Mouse (Mus musculus): ENCODE results near the gene Adam8. TPM values are rescaled to one million over a fixed set of nuclear protein-coding genes. Genes with fewer than 3 reads are reported as not detected.

The Adam8 gene
- total RNA-seq, 4 experiments from 2014 or later, result 3.0 to 7.2 (median 4.5) TPM

DNA sequence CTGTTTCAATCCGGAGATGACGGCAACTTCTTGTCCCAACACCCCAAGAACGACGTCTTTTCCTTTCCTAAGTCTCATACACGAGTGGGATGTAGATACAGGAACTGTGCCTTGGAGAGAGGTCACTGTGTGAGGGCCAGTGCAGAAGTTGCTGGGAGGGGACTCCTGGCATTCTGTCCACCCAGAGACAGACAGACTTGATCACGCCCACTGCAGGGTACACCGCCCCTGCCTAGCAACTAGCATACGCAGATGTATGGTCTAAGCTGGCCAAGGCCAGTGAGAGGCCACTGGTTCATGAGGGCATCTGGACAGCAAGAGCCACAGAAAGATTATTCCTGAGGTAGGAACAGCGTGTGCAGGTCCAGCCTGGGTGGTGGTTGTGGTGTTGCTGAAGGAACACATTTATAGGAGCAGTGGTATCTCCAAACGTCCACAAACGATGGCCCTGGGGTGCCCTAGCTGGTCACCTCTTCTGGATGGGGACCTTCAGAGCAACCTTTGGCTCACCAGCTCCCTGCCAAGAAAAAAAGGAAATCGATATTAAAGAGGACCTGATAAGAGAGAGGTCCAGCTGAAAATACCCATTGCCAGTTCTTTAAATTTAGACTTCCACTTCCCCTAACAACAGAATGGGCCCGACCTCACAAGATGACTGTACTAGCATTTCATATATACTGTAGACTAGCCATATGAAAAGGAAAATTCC is 13.2 kb downstream of the Adam8 start:
- no peak for DNase-seq (ENCODE audit: low spot score in 2 of 2)

DNA sequence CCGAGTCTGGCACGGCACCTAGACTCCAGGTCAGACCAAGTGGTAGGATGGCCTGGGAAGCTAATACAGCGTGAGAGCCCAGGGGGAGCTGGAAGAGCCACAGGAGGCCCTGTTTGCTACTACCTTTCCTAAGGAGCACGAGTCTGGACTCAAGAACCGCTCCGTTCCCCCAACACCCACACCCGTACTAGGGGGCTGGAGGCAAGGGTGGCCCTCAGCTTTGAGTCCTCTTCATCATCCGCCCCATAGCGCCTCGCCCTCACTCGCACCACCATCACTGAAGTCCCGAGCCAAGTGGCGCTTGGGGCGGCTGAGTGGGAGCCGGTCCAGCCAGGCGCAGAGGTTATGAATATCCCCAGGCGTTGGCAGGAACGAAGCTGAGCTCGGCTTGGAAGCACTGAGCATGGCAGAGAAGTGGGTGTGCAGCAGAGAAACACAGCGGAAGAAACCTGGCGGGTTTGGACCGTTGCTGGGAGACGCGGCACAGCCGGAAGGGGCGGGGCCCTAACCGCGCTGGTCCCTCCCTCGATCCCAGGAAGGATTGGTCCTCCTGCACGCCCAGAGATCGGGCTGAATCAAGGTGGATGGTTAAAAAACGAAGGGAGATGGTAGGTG is 14.0 kb downstream of the Adam8 start, which contains the start of gene 6430531B16Rik:
TSS of gene 6430531B16Rik (minus strand) at position 478 of the 615 bp plus-strand sequence.
- peak; percentile 88 to 90 for DNase-seq (ENCODE audit: low spot score in 2 of 2)

DNA sequence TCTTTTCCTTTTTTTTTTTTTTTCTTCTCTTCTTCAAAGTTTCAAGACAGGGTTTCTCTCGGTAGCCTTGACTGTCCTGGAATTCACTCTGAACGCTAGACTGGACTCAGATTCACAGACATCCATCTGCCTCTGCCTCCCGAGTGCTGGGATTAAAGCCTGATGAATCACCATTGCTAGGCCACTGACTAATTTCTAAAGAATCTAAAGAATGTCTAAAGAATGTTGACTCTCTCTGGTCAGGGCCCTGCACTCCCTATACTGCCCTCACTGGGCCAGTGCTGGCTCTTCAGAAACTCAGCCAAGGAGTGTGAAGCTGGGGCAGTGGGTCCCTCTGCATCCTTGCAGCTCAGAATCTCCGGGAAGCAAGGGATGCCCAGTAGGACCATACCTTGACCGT is 16.9 kb downstream of the Adam8 start:
- no peak for DNase-seq (ENCODE audit: low spot score in 2 of 2)

DNA sequence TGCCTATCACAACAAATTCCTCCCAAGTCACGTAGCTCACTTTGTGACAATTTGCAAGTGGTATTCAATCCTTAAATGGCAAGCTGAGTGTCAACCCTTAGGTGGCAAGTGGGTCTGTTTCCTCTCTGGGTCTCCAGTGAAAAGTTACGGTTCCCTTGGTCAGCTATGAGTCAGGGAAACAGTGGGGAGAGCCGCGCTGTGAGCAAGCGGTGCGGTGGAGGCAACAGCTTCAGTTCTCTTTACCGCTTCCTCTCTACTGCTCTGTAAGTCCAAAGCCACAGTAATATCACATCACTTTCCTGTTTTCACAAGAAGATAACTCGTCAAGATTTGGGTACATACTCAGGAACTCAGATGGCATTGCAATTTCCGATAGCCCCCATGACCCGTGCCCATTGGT is 18.1 kb downstream of the Adam8 start:
- DNase-seq (ENCODE audit: low spot score in 2 of 2), result no peak

DNA sequence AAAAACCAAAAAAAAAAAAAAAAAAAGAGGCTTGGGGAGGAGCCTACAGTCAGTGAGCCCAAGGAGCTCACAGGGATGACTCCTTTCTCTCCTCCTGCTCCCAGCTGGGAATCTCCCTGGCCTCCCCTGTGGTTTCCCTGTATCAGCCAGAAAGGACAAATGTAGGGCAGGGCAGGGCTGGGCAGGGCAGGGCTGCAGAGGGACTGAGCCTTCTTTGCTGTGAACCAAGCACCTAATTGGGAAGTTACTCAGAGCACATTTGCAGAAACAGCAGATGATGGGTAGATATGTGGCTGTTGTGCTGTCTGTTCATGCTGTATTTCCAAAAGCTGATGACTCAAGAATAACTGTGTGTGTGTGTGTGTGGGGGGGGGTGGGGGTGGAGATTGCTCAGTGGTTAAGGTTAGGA is 19.4 kb downstream of the Adam8 start:
- DNase-seq (ENCODE audit: low spot score in 2 of 2), result no peak

DNA sequence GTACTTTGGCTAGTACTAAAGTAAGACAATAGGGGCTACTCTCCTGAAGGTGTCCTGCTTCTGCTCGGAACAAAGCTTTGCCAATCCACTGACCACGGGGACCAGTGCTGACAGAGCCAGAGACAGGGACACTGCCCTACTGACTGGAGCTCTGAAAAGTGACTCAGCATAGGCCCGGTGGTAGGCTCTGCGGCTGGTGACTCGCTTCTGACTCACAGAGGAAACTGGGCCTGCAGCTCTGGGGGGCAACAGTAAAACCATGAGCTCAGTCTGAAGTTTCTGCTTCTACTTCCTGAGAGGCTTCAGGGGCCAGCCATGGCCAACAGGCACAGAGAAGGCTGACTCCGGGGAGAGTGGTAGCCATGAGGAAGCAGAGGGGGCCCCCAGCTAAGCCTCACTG is 20.9 kb downstream of the Adam8 start:
- DNase-seq (ENCODE audit: low spot score in 2 of 2), result no peak

DNA sequence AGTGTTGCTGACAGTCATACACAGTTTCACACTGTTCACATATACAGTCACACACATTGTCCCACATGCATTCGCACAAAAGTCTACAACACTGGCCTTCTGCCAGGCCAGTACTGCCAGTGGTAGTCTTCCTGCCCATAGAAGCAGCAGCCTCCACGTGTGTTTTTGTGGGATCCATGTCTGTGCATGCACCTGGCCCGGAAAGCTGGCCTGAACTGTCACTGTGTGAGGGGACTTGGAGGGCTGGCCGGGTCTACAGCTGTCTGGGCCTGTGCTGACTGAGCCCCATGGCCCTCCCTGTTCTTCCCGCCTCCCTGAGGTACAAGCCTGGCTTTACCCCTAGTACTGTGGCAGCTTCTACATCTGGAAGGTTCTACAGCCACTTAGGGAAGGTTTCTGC is 21.4 kb downstream of the Adam8 start:
- DNase-seq (ENCODE audit: low spot score in 2 of 2), result no peak

DNA sequence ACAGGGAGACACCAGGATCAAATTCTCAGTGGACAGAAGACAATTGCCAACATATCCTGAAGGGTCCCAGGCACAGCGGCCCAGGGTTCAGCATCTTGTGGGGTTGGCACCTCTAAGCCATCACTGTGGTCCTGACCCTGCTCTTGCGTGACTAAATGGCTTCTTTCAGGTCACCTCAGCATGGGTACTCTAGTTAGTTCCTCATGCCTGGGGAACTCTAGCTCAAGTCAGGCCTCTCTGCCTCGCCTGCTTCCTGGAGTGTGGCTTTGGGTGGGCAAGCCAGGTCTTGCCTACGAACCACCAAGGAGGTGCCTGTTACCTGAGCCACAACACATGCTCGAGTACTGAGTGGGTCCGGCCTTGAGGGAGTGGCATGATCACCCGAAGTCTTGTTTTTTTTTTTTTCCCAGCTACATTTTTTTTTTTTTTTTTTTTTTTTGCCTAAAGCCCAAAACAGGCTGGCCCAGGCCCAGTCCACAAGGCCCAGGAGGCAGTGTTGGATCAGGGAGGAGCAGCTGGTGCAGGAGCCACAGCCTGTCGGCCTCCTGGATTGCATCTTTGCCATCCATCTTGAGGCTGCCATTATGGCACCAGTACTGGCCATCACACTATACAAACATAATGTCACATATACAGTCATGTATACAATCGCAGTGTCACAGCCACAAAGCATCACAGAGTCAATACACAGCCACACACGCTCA is 22.0 kb downstream of the Adam8 start:
- no peak for DNase-seq (ENCODE audit: low spot score in 2 of 2)

DNA sequence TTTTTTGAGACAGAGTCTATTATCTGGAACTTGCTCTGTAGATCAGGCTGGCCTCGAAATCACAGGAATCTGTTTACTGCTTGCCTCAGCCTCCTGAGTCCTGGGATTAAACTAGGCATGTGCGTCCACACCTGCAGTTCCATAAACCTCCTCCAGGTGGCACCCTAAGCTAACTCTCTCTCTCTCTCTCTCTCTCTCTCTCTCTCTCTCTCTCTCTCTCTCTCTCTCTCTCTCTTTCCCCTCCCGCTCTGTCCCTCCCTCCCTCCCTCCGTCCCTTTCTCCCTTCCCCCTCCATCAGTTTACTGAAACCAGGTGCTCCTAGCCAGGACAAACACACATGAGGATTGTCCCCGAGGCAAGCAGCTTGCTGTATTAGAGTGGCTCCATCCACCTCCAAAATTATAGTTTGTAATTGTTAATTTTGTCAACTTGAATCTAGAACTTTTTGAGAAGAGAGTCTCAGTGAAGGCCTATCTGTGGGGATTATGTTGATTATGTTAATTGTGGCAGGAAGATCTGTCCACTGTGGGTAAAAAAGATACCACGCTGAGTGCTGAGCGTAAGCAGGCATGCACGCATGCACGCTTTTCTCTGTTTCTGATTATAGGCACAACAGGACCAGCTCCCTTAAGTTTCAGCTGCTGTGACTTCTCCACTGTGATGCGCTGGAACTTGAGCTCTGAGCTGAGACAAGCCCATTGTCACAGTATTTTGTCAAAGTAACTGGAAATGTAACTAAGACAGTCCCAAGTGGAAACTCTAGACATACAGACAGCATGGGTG is 22.8 kb downstream of the Adam8 start:
- peak; percentile 78 to 91 for DNase-seq (ENCODE audit: low spot score in 2 of 2)

DNA sequence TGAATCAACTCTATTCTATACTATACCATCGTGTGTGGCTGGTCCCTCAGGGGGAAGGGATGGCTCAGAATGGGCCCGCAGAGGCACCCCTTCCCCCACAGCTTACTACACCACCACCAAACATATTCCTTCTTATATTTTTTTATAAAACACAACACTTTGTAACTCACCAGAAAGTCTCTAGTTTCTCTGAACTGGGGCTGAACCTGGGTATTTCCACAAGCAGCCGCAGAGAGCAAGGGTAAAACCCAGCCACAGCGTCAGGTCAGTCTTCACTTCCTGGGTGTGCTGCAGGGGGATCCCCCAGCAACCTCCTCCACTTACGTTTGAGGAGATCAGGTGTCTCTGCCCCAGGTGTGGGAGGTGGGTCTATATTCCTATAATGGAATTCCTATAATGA is 23.9 kb downstream of the Adam8 start:
- DNase-seq (ENCODE audit: low spot score in 2 of 2), result no peak

DNA sequence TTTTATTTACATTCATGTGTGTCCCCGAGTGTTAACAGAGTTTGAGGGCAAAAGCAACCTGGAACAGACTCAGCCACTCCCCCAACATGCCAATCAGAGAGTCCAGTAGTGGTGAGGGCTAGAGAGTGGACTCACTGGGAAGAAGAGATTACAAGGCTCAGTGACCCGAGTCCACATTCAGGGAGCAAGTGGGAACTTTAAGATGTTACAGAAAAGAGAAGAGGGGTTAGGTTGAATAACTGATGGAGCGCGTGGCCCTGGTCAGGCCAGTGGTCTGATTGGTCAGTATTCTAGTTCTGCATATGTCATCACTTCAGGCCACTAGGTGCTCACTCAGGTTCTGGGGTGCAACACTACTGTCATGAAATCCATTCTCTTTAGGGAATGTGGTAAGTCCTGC is 25.2 kb downstream of the Adam8 start:
- no peak for DNase-seq (ENCODE audit: low spot score in 2 of 2)

DNA sequence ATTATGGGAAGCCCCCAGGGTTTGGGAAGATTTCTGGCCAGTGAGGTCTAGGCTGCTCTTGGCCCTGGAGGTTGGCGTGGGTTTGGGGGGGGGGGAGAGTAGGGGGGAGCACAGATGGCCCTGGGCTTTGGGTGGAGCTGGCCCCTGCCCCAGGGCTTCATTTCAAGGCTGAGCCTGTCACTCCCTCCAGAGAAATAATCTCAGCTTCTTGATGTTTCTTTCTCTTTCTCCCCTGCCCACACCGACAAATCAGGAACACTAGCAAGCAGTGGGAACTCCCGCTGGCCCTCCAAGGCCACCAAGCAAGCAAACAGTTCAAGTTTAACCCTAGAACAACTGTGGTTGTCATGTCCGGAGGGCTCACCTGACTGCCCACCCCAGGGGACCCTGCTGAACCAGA is 28.5 kb downstream of the Adam8 start:
- DNase-seq (ENCODE audit: low spot score in 2 of 2), result no peak

DNA sequence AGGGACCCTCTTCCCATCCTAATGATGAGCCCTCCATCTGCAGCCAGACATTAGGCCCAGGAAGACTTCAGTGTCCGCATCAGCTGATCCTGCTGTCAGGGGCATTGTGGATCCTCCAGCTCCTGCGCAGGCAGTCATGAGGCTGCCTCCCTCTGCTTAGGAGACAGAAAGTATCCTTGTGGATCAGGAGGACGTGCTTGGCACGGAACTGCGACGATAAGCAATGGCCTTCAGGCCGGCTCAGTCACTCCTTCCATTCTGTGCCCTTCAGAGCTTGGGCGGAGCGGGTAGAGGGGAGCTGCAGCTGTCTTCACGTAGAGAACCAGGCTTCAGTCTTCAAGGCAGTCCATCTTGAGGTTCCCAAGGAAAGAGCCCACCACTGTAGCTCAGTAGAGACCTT is 31.2 kb downstream of the Adam8 start:
- no peak for DNase-seq (ENCODE audit: low spot score in 2 of 2)

DNA sequence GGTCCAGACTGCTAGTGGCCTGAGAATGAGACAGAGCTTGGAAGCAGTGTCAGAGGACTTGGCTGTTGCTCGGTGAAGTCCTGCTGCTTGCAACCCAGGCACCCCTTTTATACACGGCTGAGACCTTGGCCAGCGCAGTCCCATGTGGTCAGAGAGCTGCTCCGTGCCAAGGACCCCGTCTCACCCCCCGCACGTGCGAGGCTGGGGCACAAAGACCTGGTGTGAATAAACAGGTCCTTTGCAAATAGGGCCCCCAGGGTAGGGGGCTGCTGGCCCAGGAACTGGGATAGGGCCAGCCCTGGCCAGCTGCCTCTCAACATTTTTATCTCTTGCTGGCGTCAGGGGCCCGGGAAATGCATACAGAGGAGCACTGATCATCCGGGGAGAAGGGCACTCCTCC is 34.4 kb downstream of the Adam8 start:
- no peak for DNase-seq (ENCODE audit: low spot score in 2 of 2)

DNA sequence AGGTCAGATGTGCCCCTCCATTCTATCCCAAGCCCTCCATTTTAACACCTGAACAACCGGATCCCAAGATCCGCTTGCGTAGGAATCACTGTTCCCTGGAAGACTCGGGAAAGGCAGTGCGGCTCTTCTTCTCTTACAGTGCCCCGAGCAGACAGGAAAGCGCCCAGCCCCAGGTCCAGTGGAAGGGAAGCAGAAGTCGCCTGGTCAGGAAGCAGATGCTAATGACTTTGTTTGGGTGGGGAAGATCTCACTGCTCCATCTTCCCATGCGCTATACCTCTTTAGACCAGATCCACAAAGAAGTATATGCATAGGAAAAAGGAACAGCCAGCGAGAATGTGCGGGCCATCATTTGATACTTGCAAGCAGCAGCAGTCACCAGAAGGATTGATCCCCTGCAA is 34.9 kb downstream of the Adam8 start:
- no peak for DNase-seq (ENCODE audit: low spot score in 2 of 2)

DNA sequence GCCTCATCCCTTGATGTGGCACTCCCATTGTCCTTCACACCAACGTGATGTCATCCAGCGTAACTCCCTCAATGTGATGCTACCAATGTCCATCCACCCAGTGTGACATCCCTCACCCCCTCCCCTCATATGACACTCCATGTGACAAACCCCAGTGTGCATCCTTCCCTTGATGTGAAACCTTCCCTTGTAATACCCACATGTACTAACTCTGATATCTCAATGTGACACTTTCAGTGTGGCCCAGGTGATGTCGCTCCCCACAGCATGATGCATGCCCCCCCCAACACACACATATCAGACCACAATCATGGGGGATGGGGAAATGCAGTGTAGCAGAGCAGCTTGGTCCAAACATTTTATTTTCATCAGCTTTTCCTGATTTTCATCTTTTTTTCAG is 35.7 kb downstream of the Adam8 start:
- no peak for DNase-seq (ENCODE audit: low spot score in 2 of 2)

DNA sequence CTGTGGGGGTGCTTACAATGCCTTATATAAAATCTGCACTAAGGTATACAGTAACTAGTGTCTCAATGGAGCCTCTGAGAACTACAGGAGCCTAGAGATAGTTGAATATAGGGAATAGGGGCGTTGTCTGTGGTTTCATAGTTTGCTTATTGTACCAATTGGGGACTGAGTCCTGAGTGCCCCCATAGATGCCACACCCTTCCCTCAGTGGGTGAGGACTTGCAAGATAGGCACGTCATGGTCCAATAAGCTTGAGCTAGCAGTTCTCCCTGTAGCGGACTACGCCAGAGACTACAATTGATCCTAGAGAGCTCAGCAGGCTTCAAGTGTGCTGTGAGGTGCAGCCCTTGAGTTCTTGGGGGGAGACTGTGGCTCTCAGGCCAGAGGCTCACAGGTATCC is 36.9 kb downstream of the Adam8 start:
- DNase-seq (ENCODE audit: low spot score in 2 of 2), result no peak

DNA sequence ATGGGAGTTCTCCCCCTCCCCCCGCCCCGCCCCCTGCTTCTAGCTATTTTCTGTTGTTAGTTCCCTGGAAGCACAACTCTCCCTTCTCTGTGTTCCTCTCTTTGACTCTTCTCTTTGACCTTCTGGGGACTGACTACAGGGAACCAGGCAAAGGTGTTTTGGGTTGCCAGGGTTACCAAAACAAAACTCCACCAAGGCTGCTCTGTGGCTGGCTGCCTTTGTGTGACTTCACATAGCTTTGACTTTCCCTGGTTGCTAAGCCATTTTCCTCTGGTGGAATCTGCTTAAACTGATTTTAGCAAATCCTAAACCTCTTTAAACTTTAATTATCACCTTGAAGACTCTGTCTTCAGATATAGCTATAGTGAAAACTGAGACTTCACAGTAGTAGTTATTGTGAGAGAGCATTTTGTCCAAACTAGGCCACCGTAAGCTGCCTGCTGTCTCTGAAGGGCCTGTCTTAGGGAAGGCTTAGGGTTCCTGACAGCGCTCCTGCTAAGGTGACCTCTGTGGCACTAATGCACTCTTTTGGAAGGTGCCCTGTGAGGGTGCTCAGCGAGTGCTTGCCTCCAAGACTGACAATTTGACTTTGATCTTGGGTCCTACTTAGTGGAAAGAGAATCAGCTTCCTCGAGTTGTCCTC is 40.2 kb downstream of the Adam8 start:
- DNase-seq (ENCODE audit: low spot score in 2 of 2), result no peak

DNA sequence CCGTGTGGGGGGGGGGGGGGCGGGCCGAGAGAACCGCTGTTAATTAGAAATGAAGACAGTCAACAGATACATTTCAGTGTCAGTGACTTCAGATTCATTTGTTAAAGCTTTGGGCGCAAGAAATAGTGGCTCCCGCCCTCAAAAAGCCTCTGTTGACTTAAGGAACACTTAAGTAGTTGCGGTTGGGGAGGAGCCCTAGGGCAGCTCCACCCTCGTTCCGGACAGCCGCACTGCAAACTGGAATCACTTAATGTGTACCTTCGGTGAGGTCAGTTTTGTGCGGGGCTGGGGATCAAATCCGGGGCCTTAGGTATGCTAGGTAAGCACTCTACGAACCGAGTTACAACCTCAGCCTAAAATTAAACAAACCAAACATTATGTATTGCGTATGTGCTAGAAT is 41.3 kb downstream of the Adam8 start:
- no peak for DNase-seq (ENCODE audit: low spot score in 2 of 2)

DNA sequence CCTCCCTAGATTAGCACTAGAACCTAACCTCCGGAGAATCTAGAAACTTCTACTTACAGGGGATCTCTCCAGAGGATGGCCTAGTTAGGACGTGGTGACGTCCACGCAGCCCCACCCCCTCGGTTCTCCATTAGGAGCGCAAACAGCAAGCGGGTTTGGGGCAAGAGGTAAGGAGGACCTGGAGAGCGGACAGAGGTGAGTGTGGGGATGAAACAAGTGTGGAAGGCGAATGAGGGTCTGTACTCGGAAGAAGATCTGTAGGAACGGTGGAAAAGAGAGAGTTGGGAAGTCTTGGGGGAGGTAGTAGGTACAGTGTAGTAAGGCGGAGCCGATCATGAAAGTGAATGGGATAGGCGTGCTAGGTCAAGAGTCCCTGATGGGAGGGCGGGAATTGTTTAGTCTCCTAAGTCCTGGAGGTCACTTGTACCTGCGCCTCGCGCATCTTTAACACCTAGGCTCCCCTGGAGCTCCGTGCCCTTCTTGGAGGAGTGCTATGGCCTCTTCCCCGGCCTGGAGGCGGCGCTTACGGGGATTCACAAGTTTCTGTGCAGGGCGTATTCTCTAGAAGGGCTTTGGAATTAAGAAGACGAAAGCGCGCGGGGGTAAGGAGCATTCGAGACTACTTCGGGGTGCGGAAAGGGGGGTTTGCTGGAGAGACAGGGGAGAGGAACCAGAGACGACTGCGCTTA is 41.9 kb downstream of the Adam8 start:
- no peak for DNase-seq (ENCODE audit: low spot score in 2 of 2)

DNA sequence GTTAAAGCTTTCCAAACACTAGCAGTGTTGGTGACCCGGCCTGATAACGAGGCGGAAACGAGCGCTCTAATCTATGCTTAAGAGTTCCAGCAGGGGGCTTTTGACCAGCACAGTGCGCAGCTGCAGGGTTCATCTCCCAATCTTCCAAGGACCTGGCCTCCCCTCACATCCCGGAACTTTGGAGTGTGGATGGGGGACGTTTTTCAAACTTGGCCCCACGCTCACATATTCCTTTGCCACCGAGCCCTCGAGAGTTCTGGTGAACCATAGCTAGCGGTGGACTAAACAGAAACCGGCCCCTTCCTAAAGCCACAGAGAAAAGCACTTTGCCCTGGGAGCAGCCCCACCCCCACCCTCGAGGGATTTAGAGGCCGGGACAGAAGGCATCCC is 42.5 kb downstream of the Adam8 start:
- no peak for DNase-seq (ENCODE audit: low spot score in 2 of 2)

Measured in layer of hippocampus, adult 8-10 months (tissue).